Mouse (Mus musculus): ENCODE measurements around the gene Lgals4. TPM values are rescaled to one million over a fixed set of nuclear protein-coding genes. Genes with fewer than 3 reads are reported as not detected.

Lgals4 gene
- total and polyA plus RNA-seq, 3 experiments = 2.1 to 5.1 TPM; not detected in 1

- TF ChIP-seq USF2 (IDR thresholded peaks at IDR 0.05; ENCODE audit: borderline replicate concordance in 1 of 2, insufficient read depth in 1 of 2, low read depth in 1 of 2, low read length in 2 of 2) (no peak), TCF12 (IDR thresholded peaks at IDR 0.05; ENCODE audit: low read depth, low read length) (peak; percentile 84), ETS1 (IDR thresholded peaks at IDR 0.05; ENCODE audit: low read depth, low read length) (peak; percentile 72), ZMIZ1 (IDR thresholded peaks at IDR 0.05; ENCODE audit: low read depth, low read length) (peak; percentile 78; the same call in 1 of the 2 replicates), MXI1 (IDR thresholded peaks at IDR 0.05; ENCODE audit: low read depth, low read length) (peak; percentile 76), CTCF (IDR thresholded peaks at IDR 0.05 in 2 of 3, conservative IDR thresholded peaks at IDR 0.05 in 1 of 3; ENCODE audit: control insufficient read depth in 1 of 3, insufficient read depth in 1 of 3, low read depth in 2 of 3, low read length in 3 of 3, poor library complexity in 1 of 3, severe bottlenecking in 1 of 3) (no peak), NRF1 (IDR thresholded peaks at IDR 0.05; ENCODE audit: insufficient read depth, low read depth, low read length, poor library complexity, severe bottlenecking) (peak; percentile 97), MYC (IDR thresholded peaks at IDR 0.05; ENCODE audit: low read depth, low read length) (no peak), ZC3H11A (IDR thresholded peaks at IDR 0.05; ENCODE audit: low read depth, low read length) (no peak)
Observed at GRCm38 (mm10) chr7:28865481-28866300, 32.0 kb downstream of the Lgals4 start (continued).

- H3K27me3 ChIP-seq (ENCODE audit: control insufficient read depth in 1 of 2, insufficient read depth in 2 of 2, low read length in 2 of 2) = no peaks in the 10 kb centered on the region
- peak overlapping the region; percentile 74 for H3K9ac ChIP-seq (ENCODE audit: control insufficient read depth, low read depth, low read length, poor library complexity, severe bottlenecking)
- no peaks in the 10 kb centered on the region; the same call in 1 of the 2 replicates for H3K79me2 ChIP-seq (ENCODE audit: control insufficient read depth, insufficient read depth, low read length, poor library complexity)
- no peak for TF ChIP-seq GATA1 (IDR thresholded peaks at IDR 0.05; ENCODE audit: low read depth, low read length)
- TF ChIP-seq MYB (IDR thresholded peaks at IDR 0.05; ENCODE audit: low read depth, low read length) = no peak
- no peak for TF ChIP-seq USF2 (IDR thresholded peaks at IDR 0.05; ENCODE audit: borderline replicate concordance in 1 of 2, insufficient read depth in 1 of 2, low read depth in 1 of 2, low read length in 2 of 2)
- no peak; the same call in 1 of the 2 replicates for TF ChIP-seq MXI1 (IDR thresholded peaks at IDR 0.05; ENCODE audit: low read depth, low read length)
- peak; percentile 31; the same call in 1 of the 2 replicates for TF ChIP-seq RCOR1 (IDR thresholded peaks at IDR 0.05; ENCODE audit: low read depth, low read length)
- TF ChIP-seq TBP (IDR thresholded peaks at IDR 0.05; ENCODE audit: low read depth, low read length) = no peak
- TF ChIP-seq ETS1 (IDR thresholded peaks at IDR 0.05; ENCODE audit: low read depth, low read length) = peak; percentile 54; the same call in 1 of the 2 replicates
- no peak for TF ChIP-seq BHLHE40 (IDR thresholded peaks at IDR 0.05; ENCODE audit: borderline replicate concordance, low read depth, low read length)
- TF ChIP-seq EP300 (IDR thresholded peaks at IDR 0.05; ENCODE audit: low read depth in 1 of 2, low read length in 2 of 2) = no peak; a peak in 1 of 4 replicates
- no peak; the same call in 1 of the 2 replicates for TF ChIP-seq ZNF384 (IDR thresholded peaks at IDR 0.05; ENCODE audit: low read depth, low read length)
- TF ChIP-seq MYC (IDR thresholded peaks at IDR 0.05; ENCODE audit: low read depth, low read length) = no peak
- TF ChIP-seq ZKSCAN1 (IDR thresholded peaks at IDR 0.05; ENCODE audit: low read depth, low read length) = no peak
- TF ChIP-seq TCF12 (IDR thresholded peaks at IDR 0.05; ENCODE audit: low read depth, low read length) = no peak
- TF ChIP-seq MAZ (IDR thresholded peaks at IDR 0.05; ENCODE audit: low read depth, low read length) = no peak
- no peak for TF ChIP-seq ZMIZ1 (IDR thresholded peaks at IDR 0.05; ENCODE audit: low read depth, low read length)
- TF ChIP-seq GABPA (IDR thresholded peaks at IDR 0.05; ENCODE audit: low read depth, low read length) = no peak
- peak overlapping the region in 1 of 2 experiments; percentile 49; a peak in 2 of 4 replicates for H3K4me3 ChIP-seq (ENCODE audit: control insufficient read depth in 1 of 2, insufficient read depth in 1 of 2, low read depth in 2 of 2, low read length in 2 of 2)
- peak; percentile 75 for DNase-seq (ENCODE audit: low read depth, low spot score)
- H3K27ac ChIP-seq (ENCODE audit: control insufficient read depth, low read depth, low read length) = peak overlapping the region; percentile 93
- no peaks in the 10 kb centered on the region for H3K9me3 ChIP-seq (replicated peaks; ENCODE audit: insufficient read depth, low read length)
- peaks cover 7 to 42% of the 10 kb centered on the region in 2 experiments for H3K4me1 ChIP-seq (ENCODE audit: control insufficient read depth in 1 of 2, insufficient read depth in 2 of 2, low read length in 2 of 2)
- peaks cover 0 to 26% of the 10 kb centered on the region in 2 experiments; a peak in 2 of 4 replicates for H3K36me3 ChIP-seq (ENCODE audit: control insufficient read depth in 1 of 2, insufficient read depth in 2 of 2, low read length in 2 of 2)
Observed at GRCm38 (mm10) chr7:28866769-28867507, 33.3 kb downstream of the Lgals4 start.
